Mouse (Mus musculus): ENCODE data around the gene Cpsf4l. TPM values are rescaled to one million over a fixed set of nuclear protein-coding genes. Genes with fewer than 3 reads are reported as not detected.

Gene Cpsf4l
- total RNA-seq, 2 experiments from 2014 or later, result not detected

GRCm38 (mm10) chr11:113736848-113737552, 27.2 kb upstream of the Cpsf4l start:
- ATAC-seq (replicated peaks; ENCODE audit: poor library complexity), result no peak

- ATAC-seq (replicated peaks; ENCODE audit: poor library complexity), result no peak
Observed at GRCm38 (mm10) chr11:113735151-113735550, 25.3 kb upstream of the Cpsf4l start.

- peak; percentile 78 for ATAC-seq (replicated peaks; ENCODE audit: poor library complexity)
Observed at GRCm38 (mm10) chr11:113733631-113734364, 24.0 kb upstream of the Cpsf4l start.

GRCm38 (mm10) chr11:113731945-113732612, 22.3 kb upstream of the Cpsf4l start:
- ATAC-seq (replicated peaks; ENCODE audit: poor library complexity), result no peak

- ATAC-seq (replicated peaks; ENCODE audit: poor library complexity), result no peak
Observed at GRCm38 (mm10) chr11:113730879-113731278, 21.1 kb upstream of the Cpsf4l start.

GRCm38 (mm10) chr11:113729917-113730316, 20.1 kb upstream of the Cpsf4l start:
- ATAC-seq (replicated peaks; ENCODE audit: poor library complexity), result no peak

GRCm38 (mm10) chr11:113729239-113729638, 19.4 kb upstream of the Cpsf4l start:
- no peak for ATAC-seq (replicated peaks; ENCODE audit: poor library complexity)

GRCm38 (mm10) chr11:113727992-113728391, 18.2 kb upstream of the Cpsf4l start:
- no peak for ATAC-seq (replicated peaks; ENCODE audit: poor library complexity)

GRCm38 (mm10) chr11:113726994-113727888, 17.4 kb upstream of the Cpsf4l start:
- no peak for ATAC-seq (replicated peaks; ENCODE audit: poor library complexity)

- no peak for ATAC-seq (replicated peaks; ENCODE audit: poor library complexity)
Observed at GRCm38 (mm10) chr11:113725235-113726048, 15.6 kb upstream of the Cpsf4l start.

GRCm38 (mm10) chr11:113722405-113723090, 12.7 kb upstream of the Cpsf4l start:
- ATAC-seq (replicated peaks; ENCODE audit: poor library complexity), result no peak

GRCm38 (mm10) chr11:113717767-113718424, 8.1 kb upstream of the Cpsf4l start:
- ATAC-seq (replicated peaks; ENCODE audit: poor library complexity), result no peak

- ATAC-seq (replicated peaks; ENCODE audit: poor library complexity), result no peak
Observed at GRCm38 (mm10) chr11:113716132-113716531, 6.3 kb upstream of the Cpsf4l start.

- ATAC-seq (replicated peaks; ENCODE audit: poor library complexity), result peak; percentile 92
Observed at GRCm38 (mm10) chr11:113715078-113715674, 5.4 kb upstream of the Cpsf4l start.

GRCm38 (mm10) chr11:113711061-113711460, 1.2 kb upstream of the Cpsf4l start:
- ATAC-seq (replicated peaks; ENCODE audit: poor library complexity), result no peak

GRCm38 (mm10) chr11:113710257-113710777, 500 bp upstream of the Cpsf4l start:
- no peak for ATAC-seq (replicated peaks; ENCODE audit: poor library complexity)

- ATAC-seq (replicated peaks; ENCODE audit: poor library complexity), result no peak
Observed at GRCm38 (mm10) chr11:113709272-113709671, 545 bp downstream of the Cpsf4l start.

- ATAC-seq (replicated peaks; ENCODE audit: poor library complexity), result no peak
Observed at GRCm38 (mm10) chr11:113708629-113709213, 1.1 kb downstream of the Cpsf4l start.

Measured in megakaryocyte progenitor cell, adult 5-6 weeks (primary cell).